Mouse (Mus musculus): ENCODE results near the gene Mpzl3.
"Not testable (repeated sequence)": the region's sequence is repeated elsewhere in the genome, so short reads cannot be mapped to it uniquely, and the experiment has no call there.

Mpzl3 gene

GRCm38 (mm10) chr9:45055082-45055713, at the start of gene Mpzl3:
Gene Mpzl3 (plus strand): TSS chr9:45055186.
- DNase-seq (ENCODE audit: low spot score), result peak; percentile 91

GRCm38 (mm10) chr9:45007404-45007803, 47.6 kb upstream of the Mpzl3 start:
- DNase-seq (ENCODE audit: low spot score), result no peak

GRCm38 (mm10) chr9:45008342-45008741, 46.6 kb upstream of the Mpzl3 start:
- DNase-seq (ENCODE audit: low spot score), result no peak

- DNase-seq (ENCODE audit: low spot score), result no peak
These were observed 45.6 kb upstream of the Mpzl3 start, which contains the start of gene Cd3e for GRCm38 (mm10) chr9:45009180-45010078. Gene Cd3e (minus strand): TSS chr9:45009627.

- DNase-seq (ENCODE audit: low spot score), result no peak
These were observed 44.5 kb upstream of the Mpzl3 start for GRCm38 (mm10) chr9:45010461-45010860.

GRCm38 (mm10) chr9:45011291-45011690, 43.7 kb upstream of the Mpzl3 start:
- DNase-seq (ENCODE audit: low spot score), result no peak

- DNase-seq (ENCODE audit: low spot score), result no peak
These were observed 40.1 kb upstream of the Mpzl3 start for GRCm38 (mm10) chr9:45014879-45015278.

GRCm38 (mm10) chr9:45015841-45016240, 39.1 kb upstream of the Mpzl3 start:
- DNase-seq (ENCODE audit: low spot score), result no peak

- DNase-seq (ENCODE audit: low spot score), result no peak
These were observed 37.0 kb upstream of the Mpzl3 start for GRCm38 (mm10) chr9:45018031-45018430.

GRCm38 (mm10) chr9:45022800-45023199, 32.2 kb upstream of the Mpzl3 start:
- peak; percentile 44 for DNase-seq (ENCODE audit: low spot score)

- DNase-seq (ENCODE audit: low spot score), result no peak
These were observed 31.3 kb upstream of the Mpzl3 start for GRCm38 (mm10) chr9:45023638-45024037.

- no peak for DNase-seq (ENCODE audit: low spot score)
These were observed 30.8 kb upstream of the Mpzl3 start for GRCm38 (mm10) chr9:45024187-45024586.

- DNase-seq (ENCODE audit: low spot score), result no peak
These were observed 27.6 kb upstream of the Mpzl3 start for GRCm38 (mm10) chr9:45027376-45027775.

GRCm38 (mm10) chr9:45030341-45030740, 24.6 kb upstream of the Mpzl3 start:
- no peak for DNase-seq (ENCODE audit: low spot score)

- no peak for DNase-seq (ENCODE audit: low spot score)
These were observed 22.7 kb upstream of the Mpzl3 start for GRCm38 (mm10) chr9:45032261-45032660.

- DNase-seq (ENCODE audit: low spot score), result no peak
These were observed 20.5 kb upstream of the Mpzl3 start for GRCm38 (mm10) chr9:45034526-45034925.

GRCm38 (mm10) chr9:45037803-45038202, 17.2 kb upstream of the Mpzl3 start:
- not testable (repeated sequence) for DNase-seq (ENCODE audit: low spot score)

GRCm38 (mm10) chr9:45039499-45039898, 15.5 kb upstream of the Mpzl3 start, which contains the start of gene Mpzl2:
Gene Mpzl2 (plus strand): TSS chr9:45039799.
- DNase-seq (ENCODE audit: low spot score), result no peak

- DNase-seq (ENCODE audit: low spot score), result no peak
These were observed 14.7 kb upstream of the Mpzl3 start for GRCm38 (mm10) chr9:45040066-45040845.

- DNase-seq (ENCODE audit: low spot score), result no peak
These were observed 13.7 kb upstream of the Mpzl3 start for GRCm38 (mm10) chr9:45041131-45041838.

- peak; percentile 27 for DNase-seq (ENCODE audit: low spot score)
These were observed 12.8 kb upstream of the Mpzl3 start for GRCm38 (mm10) chr9:45042056-45042720.

Measured in testis, postnatal 14 days (tissue).